Mouse (Mus musculus) CD4-positive helper T cell, adult 2 months (primary cell): Measurements from ENCODE around the gene Vmn1r212.
"Not testable (repeated sequence)": the region's sequence is repeated elsewhere in the genome, so short reads cannot be mapped to it uniquely, and the experiment has no call there.

ENCODE experiments used
- DNase-seq: peaks from one replicate; pipeline ENCODE4 v3.0.0-alpha.2; 2012; ENCODE audit warnings: low read depth, missing footprints, low spot score

Gene Vmn1r212

DNA sequence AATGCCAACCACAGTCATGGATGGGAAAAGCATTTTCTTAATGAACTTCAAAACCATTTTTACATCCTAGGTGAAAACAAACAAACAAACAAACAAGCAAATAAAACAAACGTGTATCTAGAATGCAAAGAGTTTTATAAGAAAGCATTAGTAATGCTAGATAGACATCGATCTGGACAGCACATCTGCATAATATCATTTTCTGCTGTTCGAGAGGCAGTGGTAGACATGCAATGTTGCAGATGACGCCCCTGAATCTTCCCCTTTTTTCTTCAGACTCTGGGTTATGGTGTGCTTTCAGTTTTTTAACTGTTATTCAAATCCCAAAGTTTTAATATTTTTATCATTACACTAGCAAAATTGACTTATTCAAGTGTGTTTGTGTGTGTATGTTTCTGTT lies at the start of gene Vmn1r212:
Vmn1r212 (minus strand) TSS at position 101 of the 400 bp plus-strand sequence.
- DNase-seq: no peak

DNA sequence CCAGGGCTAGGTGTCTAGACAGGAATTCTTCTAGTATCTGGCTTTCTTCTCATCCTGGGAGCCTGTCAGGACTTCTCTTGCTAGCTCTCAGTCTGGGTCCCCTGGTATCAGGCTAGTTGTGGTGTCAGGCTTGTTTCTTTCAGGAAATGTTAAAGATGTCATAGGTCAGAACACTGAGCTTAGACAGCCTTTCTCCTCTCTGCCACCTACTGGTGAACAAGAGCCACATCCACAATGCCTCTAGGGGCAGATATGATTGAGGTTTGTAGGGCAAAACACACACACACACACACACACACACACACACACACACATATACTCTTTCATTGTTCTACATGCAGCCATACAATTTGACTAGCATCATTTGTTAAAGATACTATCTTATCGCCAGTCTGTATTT lies 4.7 kb downstream of the Vmn1r212 start:
- no peak for DNase-seq

DNA sequence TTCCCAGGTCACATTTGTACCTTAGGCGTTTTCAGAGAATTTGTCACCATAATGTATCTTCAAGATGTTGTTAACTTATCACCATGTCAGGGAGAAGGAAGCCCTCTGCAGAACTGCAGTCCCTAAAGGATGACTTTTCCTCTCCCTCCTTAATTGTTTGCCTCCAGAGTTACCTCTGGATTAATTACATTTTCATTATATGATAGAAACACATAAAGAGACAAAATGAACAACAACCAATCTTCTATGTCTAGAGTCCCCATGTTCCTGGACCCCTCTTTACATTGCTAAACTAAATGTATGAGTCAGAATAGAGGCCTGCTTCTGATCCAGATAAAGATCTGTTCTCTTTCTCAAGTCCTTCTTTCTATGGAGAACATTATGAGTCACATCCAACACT lies 26.5 kb downstream of the Vmn1r212 start, which contains the start of gene Vmn1r211:
Vmn1r211 (minus strand) TSS at position 101 of the 400 bp plus-strand sequence.
- DNase-seq: no peak

DNA sequence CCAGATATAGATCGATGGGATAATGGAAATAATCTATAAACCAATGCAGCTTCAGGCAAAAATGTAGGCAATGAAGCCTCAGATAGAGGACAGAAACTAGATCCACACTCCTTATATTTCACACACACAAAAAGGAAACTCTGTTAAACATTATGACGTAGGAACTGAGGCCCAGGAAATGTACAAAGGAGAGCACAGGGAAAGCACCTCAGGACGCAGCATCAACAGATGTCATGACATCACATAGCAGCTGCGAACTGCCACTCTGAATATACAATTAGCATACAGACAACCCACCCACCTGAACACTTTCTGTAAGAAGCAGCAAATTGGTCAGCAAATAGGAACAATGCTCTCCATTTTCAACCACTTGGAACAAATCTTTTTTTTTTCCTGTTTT lies 29.2 kb downstream of the Vmn1r212 start:
- DNase-seq: no peak

DNA sequence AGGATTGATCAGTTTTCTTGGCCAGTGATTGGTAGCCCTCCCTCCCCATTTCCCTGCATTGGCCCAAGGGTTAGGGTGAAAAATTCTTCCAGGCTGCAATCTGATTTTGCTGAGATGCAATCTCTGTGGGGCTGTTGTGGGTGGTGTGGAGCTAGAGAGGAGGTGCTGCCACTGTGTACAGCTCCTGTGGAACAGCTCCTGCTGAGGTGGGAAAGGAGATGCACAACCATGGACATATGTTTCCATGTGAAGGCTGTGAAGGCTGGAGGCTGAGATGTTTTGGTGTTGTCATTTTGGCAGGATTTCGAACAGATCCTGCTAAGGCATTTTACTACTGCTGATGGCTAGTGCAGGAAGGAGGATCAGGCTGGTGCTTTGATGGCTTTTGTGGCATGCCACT lies 37.2 kb downstream of the Vmn1r212 start:
- no peak for DNase-seq

DNA sequence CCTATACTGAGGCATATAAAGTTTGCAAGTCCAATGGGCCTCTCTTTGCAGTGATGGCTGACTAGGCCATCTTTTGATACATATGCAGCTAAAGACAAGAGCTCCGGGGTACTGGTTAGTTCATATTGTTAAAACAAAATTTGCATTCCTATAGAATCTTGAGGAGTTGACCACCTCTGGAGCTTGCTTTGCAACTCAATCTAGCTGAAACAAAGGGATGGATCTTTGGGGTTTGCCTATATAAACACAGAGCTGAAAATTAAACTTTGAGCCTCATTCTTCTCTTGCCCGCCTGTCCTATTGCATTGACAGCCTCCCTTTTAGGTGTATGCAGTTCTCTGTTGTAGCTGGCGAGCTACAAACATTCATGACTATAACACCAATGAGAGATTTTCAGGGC lies 39.7 kb downstream of the Vmn1r212 start:
- DNase-seq: not testable (repeated sequence)
